Mouse (Mus musculus) stomach, embryonic 16.5 days (tissue): ENCODE measurements around the gene Olfr536. TPM values are rescaled to one million over a fixed set of nuclear protein-coding genes. Genes with fewer than 3 reads are reported as not detected.

Experiments used
- polyA plus RNA-seq: library from polyadenylated mRNA; unstranded; fragments of >200 nt; fragmentation: Nextera tagmentation; extraction: Ambion mirVana; gene quantifications from 2 replicates; pipeline ENCODE4 v1.2.1, GENCODE M21; 2015

Gene Olfr536
- polyA plus RNA-seq, 1 experiment from 2014 or later: not detected

Other genes with a start within 250 kb of the Olfr536 start
- gene Olfr525, start 186.5 kb downstream of the Olfr536 start, polyA plus RNA-seq: not detected in 2 replicates
- not detected in 2 replicates for gene Olfr527, start 173.4 kb downstream of the Olfr536 start, polyA plus RNA-seq
- gene Olfr60, start 145.7 kb downstream of the Olfr536 start, polyA plus RNA-seq: not detected in 2 replicates
- gene Olfr530, start 131.1 kb downstream of the Olfr536 start, polyA plus RNA-seq: not detected in 2 replicates
- not detected in 2 replicates for gene Olfr531, start 104.5 kb downstream of the Olfr536 start, polyA plus RNA-seq
- gene Olfr532, start 85.8 kb downstream of the Olfr536 start, polyA plus RNA-seq: not detected in 2 replicates
- gene Olfr533, start 44.0 kb downstream of the Olfr536 start, polyA plus RNA-seq: not detected in 2 replicates
- gene Olfr535, start 23.2 kb downstream of the Olfr536 start, polyA plus RNA-seq: not detected in 2 replicates
- gene Olfr538, start 60.5 kb upstream of the Olfr536 start, polyA plus RNA-seq: not detected in 2 replicates
- gene Olfr46, start 93.9 kb upstream of the Olfr536 start, polyA plus RNA-seq: 0.01 and 0.02 TPM in 2 replicates
- gene Olfr61, start 121.6 kb upstream of the Olfr536 start, polyA plus RNA-seq: not detected in 2 replicates
- not detected in 2 replicates for gene Olfr53, start 139.1 kb upstream of the Olfr536 start, polyA plus RNA-seq
- gene Olfr539, start 152.5 kb upstream of the Olfr536 start, polyA plus RNA-seq: not detected in 2 replicates
- gene Olfr45, start 174.6 kb upstream of the Olfr536 start, polyA plus RNA-seq: not detected in 2 replicates
- gene Olfr541, start 189.9 kb upstream of the Olfr536 start, polyA plus RNA-seq: not detected in 2 replicates